Mouse (Mus musculus) activated CD4-positive, CD25-positive, alpha-beta regulatory T cell, adult 4 months (primary cell): ENCODE results near the gene Aoc1. TPM values are rescaled to one million over a fixed set of nuclear protein-coding genes. Genes with fewer than 3 reads are reported as not detected.

Experiments used
- ATAC-seq: one replicate; pipeline ENCODE4 v1.8.0; 2017
- polyA plus RNA-seq, 2 experiments: library from polyadenylated mRNA; unstranded; fragments of 100-300 nt; shearing (Covaris generic); gene quantifications; one replicate each; pipeline ENCODE4 v1.2.1; 2017

Gene Aoc1
- polyA plus RNA-seq, 2 experiments from 2014 or later: not detected

GRCm38 (mm10) chr6:48912033-48912432, 39.3 kb downstream of the Aoc1 start:
- no peak for ATAC-seq

DNA sequence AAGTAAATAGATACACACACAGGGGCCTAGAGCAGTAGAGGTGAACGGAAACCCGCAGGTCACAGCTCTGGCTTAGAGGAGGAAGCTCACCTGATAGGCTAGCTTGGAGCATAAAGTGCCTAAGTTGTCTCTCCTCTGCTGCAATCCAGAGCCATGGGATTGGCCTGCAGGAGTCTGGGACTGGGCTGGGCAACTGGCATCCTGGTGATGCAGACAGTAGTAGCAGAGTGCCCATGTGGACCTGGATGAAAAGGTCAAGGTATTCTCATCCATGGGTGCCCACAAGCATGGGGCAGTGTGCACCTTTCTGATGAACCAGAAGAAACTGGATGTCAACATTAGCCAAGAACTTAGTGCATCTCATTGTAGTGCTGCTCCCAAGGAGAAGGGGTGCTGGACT, 40.9 kb downstream of the Aoc1 start:
- no peak for ATAC-seq

DNA sequence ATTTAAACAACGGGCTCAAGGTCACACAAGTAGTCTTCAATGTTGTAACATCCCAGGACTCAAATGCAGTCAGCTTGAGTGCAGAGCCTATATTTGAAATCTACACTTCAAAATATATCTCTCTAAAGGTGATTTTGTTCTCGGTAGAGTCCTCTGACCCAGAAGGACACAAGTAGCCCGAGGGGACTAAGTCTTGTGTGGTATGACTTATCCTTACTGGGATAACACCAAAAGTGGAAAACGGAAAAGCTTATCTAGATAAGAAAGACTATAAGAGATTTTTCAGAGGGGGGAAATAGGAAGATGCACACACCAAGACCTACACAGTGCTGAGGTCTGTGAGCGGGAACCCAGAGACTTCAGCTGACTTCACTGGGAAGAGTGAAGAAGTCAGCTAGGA, 56.9 kb downstream of the Aoc1 start, which contains the start of gene 1600015I10Rik:
1600015I10Rik (plus strand) TSS at position 301 of the 400 bp plus-strand sequence.
- no peak for ATAC-seq

GRCm38 (mm10) chr6:48949596-48949995, 76.9 kb downstream of the Aoc1 start:
- no peak for ATAC-seq

DNA sequence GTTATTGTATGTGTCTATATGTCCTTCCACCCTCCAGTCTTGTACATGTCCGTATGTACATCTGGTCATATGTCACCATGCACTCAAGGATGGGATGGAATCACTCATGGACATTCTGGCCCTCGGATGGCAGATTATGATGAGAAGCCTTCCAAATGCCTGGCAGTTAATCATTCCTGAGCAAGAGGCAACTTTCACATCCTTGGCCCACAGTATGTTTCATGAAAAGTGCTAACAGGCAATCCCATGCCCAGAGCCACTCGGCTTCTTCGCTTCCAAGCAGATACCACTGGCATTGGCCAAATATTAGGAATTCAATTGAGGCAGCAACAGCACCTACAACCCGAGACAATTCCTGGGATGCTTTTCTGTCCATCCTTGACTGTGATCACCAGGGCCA, 78.0 kb downstream of the Aoc1 start:
- no peak for ATAC-seq

DNA sequence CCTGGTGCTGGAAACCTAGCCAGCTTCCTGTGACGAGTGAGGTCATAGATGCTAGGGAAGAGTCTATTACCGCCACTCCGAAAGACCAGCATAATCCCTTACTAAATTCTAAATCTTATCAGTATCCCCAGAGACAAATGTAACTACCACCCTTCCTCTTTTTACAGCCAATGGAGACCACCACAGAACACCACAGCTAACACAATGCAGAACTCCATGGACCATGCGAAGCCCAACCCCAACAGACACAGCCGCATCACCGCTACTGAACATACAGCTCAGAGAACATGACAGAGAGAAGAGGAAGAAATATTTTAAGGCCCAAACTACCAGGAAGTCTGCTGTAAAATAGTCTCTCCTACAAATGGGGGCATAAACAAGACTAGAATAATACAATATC, 78.9 kb downstream of the Aoc1 start:
- ATAC-seq: no peak

GRCm38 (mm10) chr6:48953220-48953619, 80.5 kb downstream of the Aoc1 start:
- no peak for ATAC-seq

DNA sequence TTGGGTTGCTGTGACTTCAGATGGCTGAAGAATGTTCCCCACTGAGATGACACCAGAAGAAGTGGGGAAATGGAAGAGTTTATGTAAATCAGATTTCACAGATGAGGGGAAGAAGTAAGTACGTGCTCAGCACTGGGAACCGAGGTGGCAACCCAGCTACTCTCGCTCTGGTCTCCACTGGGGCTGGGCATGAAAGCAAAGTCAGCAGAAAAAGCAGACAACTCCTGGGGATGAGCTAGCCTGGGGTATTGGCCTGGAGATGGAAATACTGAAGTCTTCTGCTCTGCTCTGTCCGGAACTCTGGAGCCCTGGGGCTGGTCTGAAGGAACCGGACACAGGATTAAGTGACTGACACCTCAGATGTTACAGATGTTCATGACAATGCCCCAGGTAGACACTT, 81.5 kb downstream of the Aoc1 start:
- ATAC-seq: no peak

GRCm38 (mm10) chr6:48954946-48955345, 82.2 kb downstream of the Aoc1 start:
- no peak for ATAC-seq

GRCm38 (mm10) chr6:48956785-48957184, 84.1 kb downstream of the Aoc1 start:
- ATAC-seq: no peak

DNA sequence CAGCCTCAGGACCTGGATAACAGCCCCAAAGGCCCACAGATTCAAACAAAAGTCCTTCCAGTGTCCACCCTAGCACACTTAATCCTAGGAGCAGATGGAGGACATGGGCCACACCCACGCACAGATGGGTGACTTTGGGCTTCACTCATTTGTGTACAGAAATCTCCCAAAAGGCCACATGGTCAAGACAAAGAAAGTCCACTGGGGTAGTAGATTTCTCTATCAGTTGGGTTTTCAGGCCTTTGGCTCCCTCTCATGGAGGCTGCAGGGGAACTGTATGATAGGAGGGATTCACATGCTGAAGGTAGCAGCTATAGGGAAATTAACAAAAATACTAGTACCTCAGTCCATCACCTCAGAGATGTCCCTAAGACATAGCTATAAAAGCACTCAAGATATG, 85.4 kb downstream of the Aoc1 start:
- no peak for ATAC-seq

Other genes starting within 250 kb of the Aoc1 start
- 1 to 10 TPM; 1.2 to 1.7 TPM for gene AI854703, start 246.1 kb upstream of the Aoc1 start, polyA plus RNA-seq
- gene Gimap8, start 225.7 kb upstream of the Aoc1 start, polyA plus RNA-seq: 100 to 1,000 TPM in 1 of 2 experiments, 10 to 100 TPM in 1; 97.4 to 135 TPM
- 100 to 1,000 TPM; 237 to 239 TPM for gene Gimap9, start 196.8 kb upstream of the Aoc1 start, polyA plus RNA-seq
- gene Gimap4, start 188.3 kb upstream of the Aoc1 start, polyA plus RNA-seq: 1,000 to 10,000 TPM; 1,705 to 1,816 TPM
- 100 to 1,000 TPM; 849 to 944 TPM for gene Gimap6, start 164.7 kb upstream of the Aoc1 start, polyA plus RNA-seq
- 10 to 100 TPM; 42.8 to 45.0 TPM for gene Gm28053, start 154.3 kb upstream of the Aoc1 start, polyA plus RNA-seq
- 100 to 1,000 TPM; 444 to 529 TPM for gene Gimap7, start 154.3 kb upstream of the Aoc1 start, polyA plus RNA-seq
- 100 to 1,000 TPM; 321 to 429 TPM for gene Gimap1, start 133.8 kb upstream of the Aoc1 start, polyA plus RNA-seq
- 100 to 1,000 TPM; 198 to 220 TPM for gene Gimap5, start 126.7 kb upstream of the Aoc1 start, polyA plus RNA-seq
- 1,000 to 10,000 TPM; 1,102 to 1,198 TPM for gene Gimap3, start 102.0 kb upstream of the Aoc1 start, polyA plus RNA-seq
- 10 to 100 TPM; 14.5 to 16.2 TPM for gene Tmem176a, start 32.0 kb upstream of the Aoc1 start, polyA plus RNA-seq
- gene Tmem176b, start 31.4 kb upstream of the Aoc1 start, polyA plus RNA-seq: 10 to 100 TPM; 19.4 to 29.2 TPM
- gene 1600015I10Rik, start 57.0 kb downstream of the Aoc1 start, polyA plus RNA-seq: not detected
- gene Doxl2, start 102.1 kb downstream of the Aoc1 start, polyA plus RNA-seq: under 1 TPM in 1 of 2 experiments, not detected in 1; 0.79 TPM
- not detected for gene Svs1, start 114.0 kb downstream of the Aoc1 start, polyA plus RNA-seq
- 1 to 10 TPM; 1.6 to 1.9 TPM for gene Gpnmb, start 163.7 kb downstream of the Aoc1 start, polyA plus RNA-seq
- 10 to 100 TPM; 21.0 to 49.0 TPM for gene Malsu1, start 200.9 kb downstream of the Aoc1 start, polyA plus RNA-seq